Mouse (Mus musculus) intestine, embryonic 14.5 days (tissue): ENCODE results near the gene H2-Ab1. TPM values are rescaled to one million over a fixed set of nuclear protein-coding genes. Genes with fewer than 3 reads are reported as not detected.
A peak's percentile ranks its signal among the peaks of the same experiment; 100 is the strongest.

Experiments
- ATAC-seq: fragments of 200-750 bp; cut with Nextera tagmentation; replicated peaks from 2 replicates; pipeline ENCODE4 v1.8.0; 2017; ENCODE audit warnings: low read depth, moderate number of reproducible peaks, moderate TSS enrichment, moderate library complexity; ENCODE audit not compliant: low FRiP score, low TSS enrichment
- DNase-seq: peaks from one replicate; pipeline ENCODE4 v3.0.0-alpha.2; 2018; ENCODE audit warnings: low spot score
- H3K27ac ChIP-seq: fragments of 300-500 bp; sonication (generic); 2 replicates; pipeline ENCODE4 v1.5.1; 2014; ENCODE audit warnings: low read depth, mild to moderate bottlenecking, control low read depth
- H3K27me3 ChIP-seq: fragments of 300-500 bp; sonication (generic); replicated peaks from 2 replicates; pipeline ENCODE4 v1.6.1; 2014; ENCODE audit warnings: low read length, control low read depth; ENCODE audit not compliant: control insufficient read depth, insufficient read depth
- H3K36me3 ChIP-seq: fragments of 300-500 bp; sonication (generic); 2 replicates; pipeline ENCODE4 v1.6.1; 2014; ENCODE audit warnings: low read length, control low read depth; ENCODE audit not compliant: control insufficient read depth, insufficient read depth
- H3K4me1 ChIP-seq: fragments of 300-500 bp; sonication (generic); replicated peaks from 2 replicates; pipeline ENCODE4 v1.6.1; 2014; ENCODE audit warnings: low read length, control low read depth, mixed read lengths; ENCODE audit not compliant: control insufficient read depth, insufficient read depth
- H3K4me2 ChIP-seq: fragments of 300-500 bp; sonication (generic); 2 replicates; pipeline ENCODE4 v1.6.1; 2014; ENCODE audit warnings: low read length
- H3K4me3 ChIP-seq: fragments of 300-500 bp; sonication (generic); 2 replicates; pipeline ENCODE4 v1.5.1; 2014; ENCODE audit warnings: low read depth, low read length, control low read depth, mixed read lengths
- H3K9ac ChIP-seq: fragments of 300-500 bp; sonication (generic); 2 replicates; pipeline ENCODE4 v1.6.1; 2014; ENCODE audit warnings: mild to moderate bottlenecking, low read length
- H3K9me3 ChIP-seq: fragments of 300-500 bp; sonication (generic); 2 replicates; pipeline ENCODE4 v1.6.1; 2016; ENCODE audit warnings: low read length, control low read depth; ENCODE audit not compliant: control insufficient read depth
- WGBS: fragments of 180-500 bp; shearing (Covaris S2); extraction: QIAGEN DNeasy Blood & Tissue Kit; methylation state at CpG from one replicate; pipeline ENCODE4 v1.1.7; 2014; 5-methylcytosine and 5-hydroxymethylcytosine counted together
- polyA plus RNA-seq: library from polyadenylated mRNA; unstranded; fragments of >200 nt; fragmentation: Nextera tagmentation; extraction: Ambion mirVana; gene quantifications from 2 replicates; pipeline ENCODE4 v1.2.1, GENCODE M21; 2014

H2-Ab1 gene
- polyA plus RNA-seq, 1 experiment from 2014 or later: 12.2 TPM

DNA sequence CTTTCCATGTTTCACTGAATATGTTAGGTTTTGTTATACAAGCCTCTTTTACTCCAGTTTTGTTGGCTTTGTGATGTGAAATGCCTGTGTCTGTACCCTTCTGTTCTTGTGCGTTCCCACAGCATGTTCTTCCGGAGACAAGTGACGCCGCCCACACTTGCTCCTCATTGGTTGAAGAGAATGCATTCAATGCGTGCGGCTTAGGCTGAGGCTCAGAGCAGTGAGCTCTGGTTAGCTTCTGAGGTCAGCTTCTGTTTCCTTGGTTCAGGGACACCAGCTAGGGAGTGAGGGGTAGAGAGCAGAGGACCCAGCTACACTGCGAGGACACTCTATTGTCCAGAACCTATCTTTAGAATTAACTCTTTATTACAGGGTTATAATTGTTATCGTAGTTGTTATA is 34.1 kb downstream of the H2-Ab1 start:
- H3K27me3 ChIP-seq: no peaks in the 10 kb centered on the region
- peak; percentile 97 for DNase-seq
- ATAC-seq: peak; percentile 92
- no peak overlapping the region for H3K4me2 ChIP-seq
- WGBS: 14% methylated on average over 8 of the region's 8 CpGs
- no peak overlapping the region for H3K4me3 ChIP-seq
- no peaks in the 10 kb centered on the region for H3K36me3 ChIP-seq
- H3K4me1 ChIP-seq: no peaks in the 10 kb centered on the region
- H3K27ac ChIP-seq: no peak overlapping the region
- no peak overlapping the region for H3K9ac ChIP-seq
- H3K9me3 ChIP-seq: no peaks in the 10 kb centered on the region

DNA sequence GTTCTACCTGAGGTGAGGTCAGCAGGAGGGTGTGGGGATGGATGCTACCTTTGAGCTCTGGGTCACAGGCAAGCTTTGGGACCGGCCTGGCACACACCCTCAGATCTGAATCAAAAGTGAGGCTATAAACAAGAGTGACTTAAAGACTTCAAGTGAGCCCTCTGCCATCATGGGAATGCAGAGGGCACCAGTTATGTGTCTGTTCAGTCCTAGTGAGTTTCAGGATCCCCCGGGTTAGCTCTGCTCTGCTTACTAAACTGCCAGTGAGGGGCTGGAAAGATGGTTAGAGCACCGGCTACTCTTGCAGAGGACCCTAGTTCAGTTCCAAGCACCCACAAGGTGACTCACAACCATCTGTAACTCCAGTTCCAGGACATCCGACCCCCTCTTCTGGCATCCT is 35.1 kb downstream of the H2-Ab1 start:
- ATAC-seq: no peak
- Histone ChIP-seq H3K4me3 (no peak overlapping the region), H3K36me3 (no peaks in the 10 kb centered on the region), H3K4me1 (no peaks in the 10 kb centered on the region), H3K9me3 (no peaks in the 10 kb centered on the region), H3K4me2 (no peak overlapping the region), H3K9ac (no peak overlapping the region), H3K27me3 (no peaks in the 10 kb centered on the region), H3K27ac (no peak overlapping the region)
- WGBS: 88% methylated on average over 4 of the region's 4 CpGs
- no peak for DNase-seq

GRCm38 (mm10) chr17:34293533-34293932 is 36.0 kb downstream of the H2-Ab1 start:
- H3K4me3 ChIP-seq: no peak overlapping the region
- H3K27ac ChIP-seq: no peak overlapping the region
- no peaks in the 10 kb centered on the region for H3K4me1 ChIP-seq
- H3K9ac ChIP-seq: no peak overlapping the region
- no peaks in the 10 kb centered on the region for H3K9me3 ChIP-seq
- WGBS: 44% methylated on average over 2 of the region's 2 CpGs
- no peak for ATAC-seq
- no peak overlapping the region for H3K4me2 ChIP-seq
- no peaks in the 10 kb centered on the region for H3K27me3 ChIP-seq
- no peaks in the 10 kb centered on the region for H3K36me3 ChIP-seq
- no peak for DNase-seq

GRCm38 (mm10) chr17:34294249-34294648 is 36.8 kb downstream of the H2-Ab1 start:
- WGBS: 62% methylated on average over 4 of the region's 4 CpGs
- Histone ChIP-seq H3K9ac (no peak overlapping the region), H3K27me3 (no peaks in the 10 kb centered on the region), H3K4me3 (no peak overlapping the region), H3K9me3 (no peaks in the 10 kb centered on the region), H3K4me2 (no peak overlapping the region), H3K27ac (no peak overlapping the region), H3K36me3 (no peaks in the 10 kb centered on the region), H3K4me1 (no peaks in the 10 kb centered on the region)
- ATAC-seq (no peak), DNase-seq (no peak)

DNA sequence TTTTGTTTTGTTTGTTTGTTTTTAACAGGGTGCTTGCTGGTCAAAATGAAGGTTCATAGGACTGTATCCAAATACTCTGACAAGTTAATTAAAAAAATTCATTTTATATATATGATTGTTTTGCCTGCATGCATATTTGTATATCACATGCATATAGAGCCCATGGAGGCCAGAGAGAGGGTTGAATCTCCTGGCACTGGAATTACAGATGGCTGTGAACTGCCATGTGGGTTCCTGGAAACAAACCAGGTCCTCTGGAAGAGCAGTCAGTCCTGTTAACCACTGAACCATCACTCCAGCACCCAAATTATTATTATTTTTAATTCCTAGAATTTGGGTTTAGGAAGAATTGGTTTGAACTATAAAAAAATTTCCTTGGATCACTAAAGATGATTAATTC is 37.8 kb downstream of the H2-Ab1 start:
- Histone ChIP-seq H3K9ac (no peak overlapping the region), H3K4me1 (no peaks in the 10 kb centered on the region), H3K27ac (no peak overlapping the region), H3K4me2 (no peak overlapping the region), H3K36me3 (no peaks in the 10 kb centered on the region), H3K27me3 (no peaks in the 10 kb centered on the region), H3K9me3 (no peaks in the 10 kb centered on the region), H3K4me3 (no peak overlapping the region)
- ATAC-seq (no peak), DNase-seq (no peak)

DNA sequence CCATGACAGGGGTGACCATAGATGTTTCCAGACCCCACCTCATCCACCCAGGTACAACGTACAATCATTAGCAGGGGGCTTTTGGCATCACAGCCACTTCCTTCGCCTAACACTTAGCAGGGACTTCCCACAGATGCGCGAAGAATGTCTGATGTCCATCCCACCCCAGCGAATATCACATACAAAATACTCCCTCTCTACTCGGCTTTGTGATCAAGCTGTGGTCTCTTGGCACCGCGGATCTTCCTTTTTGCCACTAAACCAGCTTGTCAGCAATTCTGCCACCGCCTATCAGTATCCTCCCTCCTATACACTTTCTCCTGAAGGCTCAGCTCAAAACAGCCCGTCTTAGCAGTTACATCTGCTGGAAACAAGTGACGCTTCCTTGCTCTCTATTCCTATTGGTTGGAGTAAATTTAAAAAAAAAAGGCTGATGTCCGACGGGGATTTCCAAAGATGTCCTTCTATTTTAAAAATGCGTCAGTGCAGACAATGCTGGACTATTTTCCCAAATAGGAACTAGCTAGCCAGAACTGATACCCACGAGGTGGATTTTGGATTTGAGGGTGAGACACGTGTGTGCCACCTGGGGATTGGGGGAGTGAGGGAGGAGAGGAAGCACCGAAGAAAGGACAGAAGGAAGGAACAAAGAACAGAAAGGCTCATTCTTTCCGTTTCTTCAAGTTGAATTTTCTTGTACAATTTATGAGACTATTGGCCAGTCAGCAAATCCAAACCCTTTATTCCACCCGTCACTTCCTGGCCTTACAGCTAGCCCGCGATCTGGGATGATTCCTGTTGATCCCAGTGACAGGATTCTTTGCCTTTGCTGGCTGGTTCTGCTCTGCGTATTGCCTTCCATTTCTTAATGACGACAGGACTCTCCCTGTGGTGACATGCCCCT is 38.7 kb downstream of the H2-Ab1 start:
- H3K4me3 ChIP-seq: peak overlapping the region; percentile 33
- H3K9ac ChIP-seq: no peak overlapping the region
- H3K27me3 ChIP-seq: no peaks in the 10 kb centered on the region
- no peaks in the 10 kb centered on the region for H3K4me1 ChIP-seq
- H3K4me2 ChIP-seq: peak overlapping the region; percentile 61
- no peaks in the 10 kb centered on the region for H3K36me3 ChIP-seq
- ATAC-seq (peak; percentile 67; the same call in 1 of the 2 replicates), DNase-seq (peak; percentile 66)
- 23% methylated on average over 23 of the region's 23 CpGs for WGBS
- H3K9me3 ChIP-seq: no peaks in the 10 kb centered on the region
- H3K27ac ChIP-seq: no peak overlapping the region

- H3K4me1 ChIP-seq: no peaks in the 10 kb centered on the region
- no peak overlapping the region for H3K4me2 ChIP-seq
- no peak overlapping the region for H3K9ac ChIP-seq
- H3K9me3 ChIP-seq: no peaks in the 10 kb centered on the region
- ATAC-seq (no peak), DNase-seq (no peak)
- 61% methylated on average over 3 of the region's 3 CpGs for WGBS
- H3K4me3 ChIP-seq: no peak overlapping the region
- no peak overlapping the region for H3K27ac ChIP-seq
- no peaks in the 10 kb centered on the region for H3K36me3 ChIP-seq
- H3K27me3 ChIP-seq: no peaks in the 10 kb centered on the region
Measured at GRCm38 (mm10) chr17:34299356-34299755, 41.9 kb downstream of the H2-Ab1 start.

- 74% methylated on average over 8 of the region's 8 CpGs for WGBS
- Histone ChIP-seq H3K36me3 (no peaks in the 10 kb centered on the region), H3K4me2 (no peak overlapping the region), H3K9me3 (no peaks in the 10 kb centered on the region), H3K9ac (no peak overlapping the region), H3K4me1 (no peaks in the 10 kb centered on the region), H3K4me3 (no peak overlapping the region), H3K27ac (no peak overlapping the region), H3K27me3 (no peaks in the 10 kb centered on the region)
- ATAC-seq (no peak), DNase-seq (no peak)
Measured at GRCm38 (mm10) chr17:34300071-34300470, 42.6 kb downstream of the H2-Ab1 start.
